Mouse (Mus musculus) CH12.LX (cell line): ENCODE data around the gene Gm19668. TPM values are rescaled to one million over a fixed set of nuclear protein-coding genes. Genes with fewer than 3 reads are reported as not detected.

Experiments used
- DNase-seq: peaks from one replicate; pipeline ENCODE4 v3.0.0-alpha.2; 2013; ENCODE audit errors: extremely low read depth
- H3K27ac ChIP-seq: 2 replicates; pipeline ENCODE4 v1.5.1; 2012; ENCODE audit warnings: low read depth, mild to moderate bottlenecking, control low read depth, moderate library complexity; ENCODE audit not compliant: insufficient read depth
- H3K27me3 ChIP-seq: replicated peaks from 2 replicates; pipeline ENCODE3; 2012; ENCODE audit warnings: inconsistent platforms
- H3K36me3 ChIP-seq, 2 experiments: replicated peaks in 1 of 2; 2 replicates each; pipeline versions ENCODE3 to v1.6.1; 2012; ENCODE audit warnings: inconsistent platforms in 1 of 2, low read length in 1 of 2, mild to moderate bottlenecking in 1 of 2, mixed read lengths in 1 of 2, moderate library complexity in 1 of 2; ENCODE audit not compliant: control insufficient read depth in 1 of 2, insufficient read depth in 1 of 2
- H3K4me1 ChIP-seq, 2 experiments: 2 replicates each; pipeline ENCODE4 v1.6.1; 2012; ENCODE audit warnings: inconsistent platforms in 1 of 2, moderate library complexity in 1 of 2; ENCODE audit not compliant: insufficient read depth in 2 of 2, control insufficient read depth in 1 of 2
- H3K4me2 ChIP-seq: 2 replicates; pipeline ENCODE4 v1.6.1; 2012; ENCODE audit warnings: low read depth, mild to moderate bottlenecking, control low read depth; ENCODE audit not compliant: poor library complexity, insufficient read depth, severe bottlenecking
- H3K4me3 ChIP-seq, 3 experiments: fragments of 150-350 bp in 1 of 3; sonication (generic) in 1 of 3; replicated peaks in 1 of 3; 2 replicates each; pipeline versions ENCODE3 to v1.5.1; 2011 to 2012; ENCODE audit warnings: low read depth in 2 of 3, low read length in 2 of 3, mild to moderate bottlenecking in 2 of 3, moderate library complexity in 2 of 3, control low read depth in 1 of 3, improper control_type of control experiment in 1 of 3, inconsistent platforms in 1 of 3, mixed read lengths in 1 of 3; ENCODE audit not compliant: poor library complexity in 1 of 3
- H3K79me2 ChIP-seq: replicated peaks from 2 replicates; pipeline ENCODE4 v1.6.1; 2012; ENCODE audit warnings: mild to moderate bottlenecking, moderate library complexity; ENCODE audit not compliant: control insufficient read depth, poor library complexity, insufficient read depth, severe bottlenecking; ENCODE audit errors: extremely low read depth
- H3K9ac ChIP-seq: 2 replicates; pipeline ENCODE4 v1.6.1; 2012; ENCODE audit warnings: low read depth, mild to moderate bottlenecking, control low read depth, moderate library complexity; ENCODE audit not compliant: insufficient read depth
- H3K9me3 ChIP-seq: replicated peaks from 2 replicates; pipeline ENCODE3; 2012; ENCODE audit warnings: low read length, inconsistent platforms, mixed read lengths
- CHD2 ChIP-seq: IDR thresholded peaks from 2 replicates; pipeline ENCODE4 v1.6.1; 2011; ENCODE audit warnings: low read length, improper control_type of control experiment
- E2F4 ChIP-seq: IDR thresholded peaks from 2 replicates; pipeline ENCODE4 v1.6.1; 2011; ENCODE audit warnings: low read depth, low read length, improper control_type of control experiment; ENCODE audit not compliant: insufficient replicate concordance
- ELF1 ChIP-seq: IDR thresholded peaks from 2 replicates; pipeline ENCODE4 v1.6.1; 2014; ENCODE audit warnings: low read depth, mild to moderate bottlenecking, inconsistent platforms, low read length, improper control_type of control experiment
- EP300 ChIP-seq: IDR thresholded peaks from 2 replicates; pipeline ENCODE4 v1.6.1; 2011; ENCODE audit warnings: low read length, improper control_type of control experiment
- ETS1 ChIP-seq: conservative IDR thresholded peaks from 2 replicates; pipeline ENCODE4 v1.6.1; 2012; ENCODE audit warnings: low read depth, mild to moderate bottlenecking, inconsistent platforms, low read length, improper control_type of control experiment, moderate library complexity
- GABPA ChIP-seq: IDR thresholded peaks from 2 replicates; pipeline ENCODE4 v1.6.1; 2012; ENCODE audit warnings: low read depth, low read length, improper control_type of control experiment, inconsistent platforms; ENCODE audit not compliant: insufficient replicate concordance
- JUND ChIP-seq: conservative IDR thresholded peaks from 2 replicates; pipeline ENCODE4 v1.6.1; 2011; ENCODE audit warnings: low read depth, low read length, improper control_type of control experiment
- MAFK ChIP-seq: IDR thresholded peaks from 2 replicates; pipeline ENCODE4 v1.6.1; 2011; ENCODE audit warnings: low read length, improper control_type of control experiment; ENCODE audit not compliant: insufficient replicate concordance
- MAX ChIP-seq: IDR thresholded peaks from 2 replicates; pipeline ENCODE4 v1.6.1; 2011; ENCODE audit warnings: low read length, improper control_type of control experiment
- MAZ ChIP-seq: IDR thresholded peaks from 2 replicates; pipeline ENCODE4 v1.6.1; 2012; ENCODE audit warnings: low read depth, mild to moderate bottlenecking, inconsistent platforms, low read length, improper control_type of control experiment, moderate library complexity
- MEF2A ChIP-seq: IDR thresholded peaks from 2 replicates; pipeline ENCODE4 v1.6.1; 2014; ENCODE audit warnings: low read depth, mild to moderate bottlenecking, inconsistent platforms, low read length, improper control_type of control experiment, borderline replicate concordance
- MYC ChIP-seq: IDR thresholded peaks from 2 replicates; pipeline ENCODE4 v1.6.1; 2011; ENCODE audit warnings: low read depth, mild to moderate bottlenecking, improper control_type of control experiment, low read length
- NELFE ChIP-seq: IDR thresholded peaks from 2 replicates; pipeline ENCODE4 v1.6.1; 2011; ENCODE audit warnings: low read depth, low read length, improper control_type of control experiment
- POLR2AphosphoS2 ChIP-seq: IDR thresholded peaks from 2 replicates; pipeline ENCODE4 v1.6.1; 2011; ENCODE audit warnings: low read depth, low read length, improper control_type of control experiment
- RAD21 ChIP-seq: IDR thresholded peaks from 2 replicates; pipeline ENCODE4 v1.6.1; 2011; ENCODE audit warnings: low read depth, mild to moderate bottlenecking, low read length, improper control_type of control experiment, moderate library complexity
- RCOR1 ChIP-seq: conservative IDR thresholded peaks from 2 replicates; pipeline ENCODE4 v1.6.1; 2012; ENCODE audit warnings: low read depth, mild to moderate bottlenecking, inconsistent platforms, low read length, improper control_type of control experiment
- USF2 ChIP-seq: conservative IDR thresholded peaks from 2 replicates; pipeline ENCODE4 v1.6.1; 2011; ENCODE audit warnings: low read depth, low read length, improper control_type of control experiment
- ZC3H11A ChIP-seq: IDR thresholded peaks from 2 replicates; pipeline ENCODE4 v1.6.1; 2012; ENCODE audit warnings: low read depth, mild to moderate bottlenecking, inconsistent platforms, low read length, improper control_type of control experiment
- ZMIZ1 ChIP-seq: IDR thresholded peaks from 2 replicates; pipeline ENCODE4 v1.6.1; 2012; ENCODE audit warnings: low read depth, mild to moderate bottlenecking, inconsistent platforms, low read length, improper control_type of control experiment
- ZNF384 ChIP-seq: IDR thresholded peaks from 2 replicates; pipeline ENCODE4 v1.6.1; 2012; ENCODE audit warnings: low read depth, low read length, improper control_type of control experiment, inconsistent platforms
- dilution Hi-C: fragments of 300-500 bp; cut with MboI; formaldehyde crosslinking; loops from 2 replicates; pipeline ENCODE4 v1.14.3; 2020; ENCODE audit warnings: low sequenced_read_pairs; ENCODE audit not compliant: extremely low pct_unique_long_range_greater_than_20kb, extremely low pct_ligation_motif_present
- in situ Hi-C: fragments of 300-500 bp; cut with MboI; formaldehyde crosslinking; loops from 3 replicates; pipeline ENCODE4 v1.14.3; 2019; ENCODE audit warnings: low sequenced_read_pairs, low pct_ligation_motif_present, low pct_unique_long_range_greater_than_20kb, mixed read lengths
- polyA plus RNA-seq: library from polyadenylated mRNA; unstranded; fragments of >175 nt; gene quantifications from 2 replicates; pipeline ENCODE4 v1.2.1, GENCODE M21; 2012; ENCODE audit warnings: low read depth; ENCODE audit not compliant: insufficient read length
- total RNA-seq, 2 experiments: library from RNA; depleted of rRNA; stranded (reverse); fragments of 300-350 nt in 1 of 2; fragments of >200 nt in 1 of 2; gene quantifications; 2 replicates each; pipeline ENCODE4 v1.2.3; 2012 to 2014

Gm19668 gene
- total and polyA plus RNA-seq, 3 experiments = not detected

GRCm38 (mm10) chr10:77839006-77839405, 40.1 kb upstream of the Gm19668 start:
- H3K4me1 ChIP-seq = no peaks in the 10 kb centered on the region
- DNase-seq = no peak
- H3K36me3 ChIP-seq = no peaks in the 10 kb centered on the region
- in situ Hi-C loops = no loop called here
- no peak for TF ChIP-seq RAD21
- TF ChIP-seq MAZ = no peak
- TF ChIP-seq USF2 = no peak
- TF ChIP-seq POLR2AphosphoS2 = no peak
- TF ChIP-seq RCOR1 = no peak
- no peak for TF ChIP-seq GABPA
- no peak for TF ChIP-seq MAX
- TF ChIP-seq MEF2A = no peak
- TF ChIP-seq CHD2 = no peak
- no peak for TF ChIP-seq E2F4
- TF ChIP-seq EP300 = no peak
- no peak for TF ChIP-seq ZC3H11A
- TF ChIP-seq, all 38 proteins: peak for 0
- no peaks in the 10 kb centered on the region for H3K79me2 ChIP-seq
- no peak overlapping the region for H3K27ac ChIP-seq
- no peak overlapping the region for H3K4me2 ChIP-seq
- H3K9ac ChIP-seq = no peak overlapping the region
- H3K9me3 ChIP-seq = peaks cover 14% of the 10 kb centered on the region
- no peak overlapping the region for H3K4me3 ChIP-seq
- peaks cover 59% of the 10 kb centered on the region for H3K27me3 ChIP-seq
- dilution Hi-C loops = no loop called here

- Histone ChIP-seq H3K4me3 (no peak within 1 kb of the TSS), H3K36me3 (no peaks in the 10 kb centered on the region)
- dilution Hi-C loops = no loop called here
Measured at GRCm38 (mm10) chr10:77835647-77836046, 36.7 kb upstream of the Gm19668 start, which contains the start of gene Krtap10-10. Krtap10-10 (plus strand) TSS chr10:77835947.

More at GRCm38 (mm10) chr10:77835647-77836046, 36.7 kb upstream of the Gm19668 start, which contains the start of gene Krtap10-10:
- in situ Hi-C loops = no loop called here
- TF ChIP-seq MAFK (no peak), ELF1 (no peak), JUND (no peak), RAD21 (no peak), ZNF384 (no peak), ETS1 (no peak), NELFE (no peak), ZMIZ1 (no peak), MAX (no peak), ZC3H11A (no peak), MYC (no peak)
- H3K9ac ChIP-seq = no peak within 1 kb of the TSS
- H3K27me3 ChIP-seq = peaks cover 78% of the 10 kb centered on the region
- no peak for DNase-seq
- no peak within 1 kb of the TSS for H3K4me2 ChIP-seq
- no peaks in the 10 kb centered on the region for H3K9me3 ChIP-seq
- no peaks in the 10 kb centered on the region for H3K4me1 ChIP-seq
- H3K27ac ChIP-seq = no peak within 1 kb of the TSS
- H3K79me2 ChIP-seq = no peaks in the 10 kb centered on the region
